In the genomic region with DNA sequence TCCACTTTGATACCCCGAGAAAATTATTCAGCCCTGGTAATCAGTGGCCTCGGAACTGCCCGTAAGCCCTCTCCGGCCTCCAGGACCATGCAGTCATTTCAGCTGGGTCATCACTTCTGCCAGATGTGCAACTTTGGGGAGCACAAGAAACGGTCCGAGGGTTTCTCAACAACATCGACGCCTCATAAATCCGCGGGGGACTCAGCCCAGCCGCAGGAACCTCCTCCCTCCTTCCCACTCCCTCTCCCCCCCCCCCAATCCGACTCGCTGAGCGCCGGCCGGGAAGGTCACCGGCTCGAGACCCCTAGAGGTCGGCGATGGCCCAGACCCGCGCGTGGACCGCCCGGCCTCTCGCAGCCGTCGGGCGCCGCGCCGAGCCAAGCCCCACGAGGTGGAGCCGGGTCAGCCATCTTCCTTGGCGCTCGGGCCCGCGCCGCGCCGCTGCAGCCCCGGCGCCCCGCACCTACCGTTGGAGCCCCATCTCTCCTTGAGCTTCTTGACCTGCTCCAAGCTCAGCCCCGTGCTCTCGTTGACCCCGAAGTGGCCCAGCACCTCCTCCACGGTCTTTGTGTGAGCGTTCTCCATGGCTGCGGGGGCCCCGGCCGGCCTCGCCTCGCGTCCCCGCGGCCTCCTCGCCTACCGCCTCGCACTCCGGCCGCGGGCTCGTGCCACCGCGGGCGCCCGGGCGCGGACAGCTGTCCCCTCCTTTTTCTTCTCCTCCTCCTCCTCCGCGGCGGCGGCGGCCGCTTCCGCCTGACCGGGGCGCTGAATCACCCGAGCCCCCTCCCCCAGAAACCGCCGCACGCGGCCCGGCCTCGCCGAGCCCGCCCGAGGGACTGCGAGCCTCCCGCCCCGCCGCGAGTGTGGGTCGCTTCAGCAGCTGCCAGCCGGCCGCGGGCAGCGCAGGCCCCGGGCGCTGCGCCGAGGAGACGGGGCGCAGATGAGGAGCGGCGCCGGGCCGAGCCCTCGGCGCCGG, we compare ENCODE assay signal across 8 mouse cellular contexts. TPM values are rescaled to one million over a fixed set of nuclear protein-coding genes. Genes with fewer than 3 reads are reported as not detected.
A peak's percentile ranks its signal among the peaks of the same experiment; 100 is the strongest.
DNase-seq lines count a peak whose midpoint lies in the region; ATAC-seq and TF ChIP-seq lines count a peak whose summit lies in the region.

No protein-coding gene starts in this region.

- intact Hi-C loops in left cerebral cortex, postnatal 36 days (cut with DNase I) = loop anchor here (5.0 kb wide), 4 partner anchors 46 to 276 kb away; a partner anchor contains a TSS

- peak; percentile 72 to 89 for DNase-seq in adrenal gland, adult (ENCODE audit: inconsistent age in 2 of 2, low spot score in 1 of 2)
- no peak for DNase-seq in adrenal gland, adult 8-10 months
- peak; percentile 65 to 77 for DNase-seq in cerebellum, adult 2 months
- DNase-seq in left cerebral cortex, postnatal 36 days (ENCODE audit: low spot score in 2 of 2) = peak; percentile 51 to 62

- no peak for TF ChIP-seq POLR2A in cerebellum, adult 2 months (IDR thresholded peaks at IDR 0.05; ENCODE audit: borderline replicate concordance, insufficient read depth, low read length)
- no peak; the same call in 1 of the 2 replicates for TF ChIP-seq POLR2A in small intestine, adult 2 months (IDR thresholded peaks at IDR 0.05; ENCODE audit: low read depth, low read length)

- H3K27me3 ChIP-seq in cerebellum, adult 2 months (ENCODE audit: control insufficient read depth, insufficient read depth, low read length) = no peaks in the 10 kb centered on the region
- no peaks in the 10 kb centered on the region for H3K27me3 ChIP-seq in forebrain, embryonic 16.5 days (replicated peaks; ENCODE audit: control insufficient read depth, insufficient read depth, low read length)
- no peaks in the 10 kb centered on the region for H3K27me3 ChIP-seq in hindbrain, embryonic 15.5 days
- H3K27me3 ChIP-seq in small intestine, adult 2 months (ENCODE audit: control insufficient read depth, insufficient read depth, low read length) = no peaks in the 10 kb centered on the region

- peak overlapping the region; percentile 99 for H3K9ac ChIP-seq in forebrain, embryonic 16.5 days (replicated peaks; ENCODE audit: low read depth, low read length)
- peak overlapping the region; percentile 79 for H3K9ac ChIP-seq in hindbrain, embryonic 15.5 days

- ATAC-seq in forebrain, embryonic 16.5 days = peak; percentile 7
- peak; percentile 29; the same call in 1 of the 2 replicates for ATAC-seq in hindbrain, embryonic 15.5 days (ENCODE audit: low FRiP score, low read depth)
- peak; percentile 12 for ATAC-seq in megakaryocyte progenitor cell, adult 5-6 weeks (replicated peaks; ENCODE audit: poor library complexity)

- peak overlapping the region; percentile 52 for H3K4me2 ChIP-seq in forebrain, embryonic 16.5 days (ENCODE audit: low read length)
- H3K4me2 ChIP-seq in hindbrain, embryonic 15.5 days = peak overlapping the region; percentile 58

- TF ChIP-seq CTCF in cerebellum, adult 2 months (IDR thresholded peaks at IDR 0.05; ENCODE audit: borderline replicate concordance, insufficient read depth, low read depth, low read length) = no peak
- no peak for TF ChIP-seq CTCF in small intestine, adult 2 months (IDR thresholded peaks at IDR 0.05; ENCODE audit: extremely low read depth, insufficient read length, insufficient replicate concordance, low read depth, low read length)

- peak overlapping the region; percentile 99 for H3K4me3 ChIP-seq in cerebellum, adult 2 months (replicated peaks; ENCODE audit: insufficient read depth, low read depth, low read length)
- H3K4me3 ChIP-seq in forebrain, embryonic 16.5 days (replicated peaks; ENCODE audit: low read length) = peak overlapping the region; percentile 99
- H3K4me3 ChIP-seq in hindbrain, embryonic 15.5 days = peak overlapping the region; percentile 58
- peak overlapping the region; percentile 69 for H3K4me3 ChIP-seq in small intestine, adult 2 months (ENCODE audit: low read depth, low read length)

- peak overlapping the region; percentile 87 for H3K27ac ChIP-seq in cerebellum, adult 2 months (ENCODE audit: insufficient read depth, low read length)
- peak overlapping the region; percentile 99 for H3K27ac ChIP-seq in forebrain, embryonic 16.5 days (ENCODE audit: low read length)
- H3K27ac ChIP-seq in hindbrain, embryonic 15.5 days (replicated peaks) = peak overlapping the region; percentile 98
- peak overlapping the region; percentile 71 for H3K27ac ChIP-seq in small intestine, adult 2 months (ENCODE audit: insufficient read depth, low read depth, low read length)

- WGBS in cerebellum, adult 2 months = under 1% methylated on average over 108 of the region's 113 CpGs
- WGBS in forebrain, embryonic 16.5 days = under 1% methylated on average over 101 of the region's 113 CpGs
- WGBS in hindbrain, embryonic 15.5 days = under 1% methylated on average over 113 of the region's 113 CpGs
- WGBS in small intestine, adult 2 months = under 1% methylated on average over 111 of the region's 113 CpGs

- no peaks in the 10 kb centered on the region for H3K36me3 ChIP-seq in forebrain, embryonic 16.5 days (ENCODE audit: control insufficient read depth, insufficient read depth)
- H3K36me3 ChIP-seq in hindbrain, embryonic 15.5 days = no peaks in the 10 kb centered on the region; the same call in 1 of the 2 replicates
- peaks cover 15% of the 10 kb centered on the region for H3K36me3 ChIP-seq in small intestine, adult 2 months (ENCODE audit: control insufficient read depth, insufficient read depth, low read length)

- peaks cover 11% of the 10 kb centered on the region for H3K4me1 ChIP-seq in cerebellum, adult 2 months (ENCODE audit: control insufficient read depth, insufficient read depth, low read length)
- peaks cover 32% of the 10 kb centered on the region for H3K4me1 ChIP-seq in forebrain, embryonic 16.5 days (replicated peaks; ENCODE audit: control insufficient read depth, insufficient read depth, low read length)
- peaks cover 49% of the 10 kb centered on the region for H3K4me1 ChIP-seq in hindbrain, embryonic 15.5 days (replicated peaks)
- H3K4me1 ChIP-seq in small intestine, adult 2 months (ENCODE audit: control insufficient read depth, insufficient read depth, insufficient read length, low read length) = no peaks in the 10 kb centered on the region; the same call in 1 of the 2 replicates

- 0 out of 2 replicates have a peak, but pooled peaks cover 1% of the 10 kb centered on the region for H3K9me3 ChIP-seq in forebrain, embryonic 16.5 days (ENCODE audit: control insufficient read depth, low read length)
- H3K9me3 ChIP-seq in hindbrain, embryonic 15.5 days = no peaks in the 10 kb centered on the region

RNA-seq across cellular contexts. Expression of a gene that starts 0.6 kb away (rescaled TPM):
- total RNA-seq in adrenal gland, adult 8-10 months (2022) = 100 to 1,000 TPM; 187 to 206 (median 196) TPM
- 422 and 482 TPM in 2 replicates for polyA plus RNA-seq in cerebellum, adult 2 months (2012; rRNA removed)
- polyA plus RNA-seq in forebrain, embryonic 16.5 days (2015; fragmentation: Nextera tagmentation; extraction: Ambion mirVana) = 39.6 and 42.8 TPM in 2 replicates
- 54.1 and 55.1 TPM in 2 replicates for polyA plus RNA-seq in hindbrain, embryonic 15.5 days (2015; fragmentation: Nextera tagmentation; extraction: Ambion mirVana)
- 100 to 1,000 TPM; 681 to 755 TPM for total RNA-seq in left cerebral cortex, postnatal 36 days (2021)
- total RNA-seq in megakaryocyte progenitor cell, adult 5-6 weeks (2015) = 72.8 and 78.3 TPM in 2 replicates
- 98.4 and 99.1 TPM in 2 replicates for total RNA-seq in megakaryocyte progenitor cell, adult 5-6 weeks (2017)
- polyA plus RNA-seq in small intestine, adult 2 months (2012; rRNA removed) = 47.2 and 60.1 TPM in 2 replicates
